Mouse (Mus musculus) liver, adult 2 months (tissue): ENCODE results near the gene Rhox7a. TPM values are rescaled to one million over a fixed set of nuclear protein-coding genes. Genes with fewer than 3 reads are reported as not detected.
"Not testable (repeated sequence)": the region's sequence is repeated elsewhere in the genome, so short reads cannot be mapped to it uniquely, and the experiment has no call there.

ENCODE experiments used
- DNase-seq: peaks from one replicate; pipeline ENCODE4 v3.0.0-alpha.2; 2011; ENCODE audit warnings: low read depth, low spot score; ENCODE audit errors: extremely low read depth
- H3K27ac ChIP-seq: fragments of 200-500 bp; replicated peaks from 2 replicates; pipeline ENCODE4 v1.5.1; 2012; ENCODE audit warnings: low read depth, mild to moderate bottlenecking, control low read depth, inconsistent platforms, low read length; ENCODE audit not compliant: insufficient read depth
- H3K27me3 ChIP-seq: fragments of 200-500 bp; 2 replicates; pipeline ENCODE4 v1.6.1; 2012; ENCODE audit warnings: mild to moderate bottlenecking, moderate library complexity, low read length, inconsistent platforms; ENCODE audit not compliant: control insufficient read depth, insufficient read depth
- H3K36me3 ChIP-seq: fragments of 200-500 bp; 2 replicates; pipeline ENCODE4 v1.6.1; 2012; ENCODE audit warnings: low read length, inconsistent platforms; ENCODE audit not compliant: control insufficient read depth, insufficient read depth
- H3K4me1 ChIP-seq: fragments of 200-500 bp; 2 replicates; pipeline ENCODE4 v1.6.1; 2011; ENCODE audit warnings: low read length; ENCODE audit not compliant: control insufficient read depth, insufficient read depth
- H3K4me3 ChIP-seq: fragments of 200-500 bp; 2 replicates; pipeline ENCODE4 v1.5.1; 2011; ENCODE audit warnings: low read depth, mild to moderate bottlenecking, control low read depth, low read length, moderate library complexity; ENCODE audit not compliant: insufficient read depth
- H3K79me2 ChIP-seq: fragments of 200-500 bp; 2 replicates; pipeline ENCODE4 v1.6.1; 2012; ENCODE audit warnings: inconsistent platforms, mild to moderate bottlenecking, low read length, moderate library complexity; ENCODE audit not compliant: control insufficient read depth, insufficient read depth
- H3K9ac ChIP-seq: fragments of 200-500 bp; 2 replicates; pipeline ENCODE4 v1.6.1; 2012; ENCODE audit warnings: low read depth, mild to moderate bottlenecking, control low read depth, inconsistent platforms, low read length
- CTCF ChIP-seq: fragments of 200-500 bp; IDR thresholded peaks from 2 replicates; pipeline ENCODE4 v1.5.1; 2011; ENCODE audit warnings: low read depth, low read length, control low read depth
- POLR2A ChIP-seq: fragments of 200-500 bp; IDR thresholded peaks from 2 replicates; pipeline ENCODE4 v1.6.1; 2011; ENCODE audit warnings: low read length, control low read depth; ENCODE audit not compliant: insufficient read depth; ENCODE audit errors: extremely low read depth
- WGBS: fragments of 180-500 bp; shearing (Covaris S2); methylation state at CpG from one replicate; pipeline ENCODE4 v1.1.7; 2018; 5-methylcytosine and 5-hydroxymethylcytosine counted together
- polyA plus RNA-seq: library from polyadenylated mRNA; depleted of rRNA; stranded (reverse); fragments of >200 nt; gene quantifications from 2 replicates; pipeline ENCODE4 v1.2.3, GENCODE M21; 2012; rRNA removed
- total RNA-seq: library from RNA; depleted of rRNA; stranded (reverse); fragments of >200 nt; gene quantifications from 2 replicates; pipeline ENCODE4 v1.2.3, GENCODE M21; 2014; rRNA removed

The Rhox7a gene
- total RNA-seq (not detected in 2 replicates), polyA plus RNA-seq (not detected in 2 replicates)

- H3K4me3 ChIP-seq, H3K9ac ChIP-seq, H3K4me1 ChIP-seq, H3K36me3 ChIP-seq, H3K27me3 ChIP-seq, DNase-seq, H3K79me2 ChIP-seq, H3K27ac ChIP-seq: not testable (repeated sequence)
- WGBS, result 58% methylated on average over 8 of the region's 8 CpGs
Observed at GRCm38 (mm10) chrX:37831386-37831785, at the start of gene Rhox7a. Rhox7a (plus strand) TSS chrX:37831686.

- Histone ChIP-seq H3K79me2 (no peaks in the 10 kb centered on the region), H3K27ac (no peak overlapping the region), H3K4me3 (no peak overlapping the region), H3K36me3 (no peaks in the 10 kb centered on the region), H3K9ac (no peak overlapping the region), H3K4me1 (no peaks in the 10 kb centered on the region), H3K27me3 (no peaks in the 10 kb centered on the region)
- TF ChIP-seq CTCF, result peak; percentile 56; the same call in 1 of the 2 replicates
- no peak for TF ChIP-seq POLR2A
- peak; percentile 41 for DNase-seq
- WGBS, result 80% methylated on average over 15 of the region's 15 CpGs
Observed at GRCm38 (mm10) chrX:37807286-37808080, 24.0 kb upstream of the Rhox7a start.

GRCm38 (mm10) chrX:37809396-37809795 is 22.1 kb upstream of the Rhox7a start:
- 86% methylated on average over 2 of the region's 2 CpGs for WGBS
- H3K4me1 ChIP-seq, result no peaks in the 10 kb centered on the region
- H3K27ac ChIP-seq, result no peak overlapping the region
- no peak for DNase-seq
- no peaks in the 10 kb centered on the region for H3K36me3 ChIP-seq
- H3K9ac ChIP-seq, result no peak overlapping the region
- H3K79me2 ChIP-seq, result no peaks in the 10 kb centered on the region
- no peaks in the 10 kb centered on the region for H3K27me3 ChIP-seq
- TF ChIP-seq CTCF (no peak), POLR2A (no peak)
- H3K4me3 ChIP-seq, result no peak overlapping the region

GRCm38 (mm10) chrX:37811179-37811578 is 20.3 kb upstream of the Rhox7a start:
- peak; percentile 11 for DNase-seq
- no peak overlapping the region for H3K4me3 ChIP-seq
- no peak overlapping the region for H3K9ac ChIP-seq
- H3K36me3 ChIP-seq, result no peaks in the 10 kb centered on the region
- H3K79me2 ChIP-seq, result no peaks in the 10 kb centered on the region
- TF ChIP-seq POLR2A (no peak), CTCF (peak; percentile 29; the same call in 1 of the 2 replicates)
- no peaks in the 10 kb centered on the region for H3K27me3 ChIP-seq
- H3K27ac ChIP-seq, result no peak overlapping the region
- no peaks in the 10 kb centered on the region for H3K4me1 ChIP-seq
- WGBS, result 15% methylated on average over 5 of the region's 5 CpGs

- Histone ChIP-seq H3K27me3 (no peaks in the 10 kb centered on the region), H3K4me1 (no peaks in the 10 kb centered on the region), H3K36me3 (no peaks in the 10 kb centered on the region), H3K79me2 (no peaks in the 10 kb centered on the region), H3K9ac (no peak overlapping the region), H3K27ac (no peak overlapping the region), H3K4me3 (no peak overlapping the region)
- 70% methylated on average over 10 of the region's 10 CpGs for WGBS
- no peak for DNase-seq
- no peak for TF ChIP-seq CTCF
- no peak for TF ChIP-seq POLR2A
Observed at GRCm38 (mm10) chrX:37815665-37816064, 15.8 kb upstream of the Rhox7a start.

- not testable (repeated sequence) for H3K9ac ChIP-seq, H3K79me2 ChIP-seq, H3K27me3 ChIP-seq, H3K36me3 ChIP-seq, H3K4me3 ChIP-seq, H3K27ac ChIP-seq, DNase-seq, H3K4me1 ChIP-seq
- 95% methylated on average over 5 of the region's 12 CpGs for WGBS
Observed at GRCm38 (mm10) chrX:37826610-37827009, 4.9 kb upstream of the Rhox7a start, which contains the start of gene Rhox6. Rhox6 (plus strand) TSS chrX:37826910.
